Mouse (Mus musculus) cortical plate, adult 2 months (tissue): ENCODE results near the gene Efcab8. TPM values are rescaled to one million over a fixed set of nuclear protein-coding genes. Genes with fewer than 3 reads are reported as not detected.
A peak's percentile ranks its signal among the peaks of the same experiment; 100 is the strongest.
"Not testable (repeated sequence)": the region's sequence is repeated elsewhere in the genome, so short reads cannot be mapped to it uniquely, and the experiment has no call there.

Experiments used
- H3K27ac ChIP-seq: fragments of 200-500 bp; 2 replicates; pipeline ENCODE4 v1.5.1; 2012; ENCODE audit warnings: low read length, control low read depth, inconsistent platforms; ENCODE audit not compliant: insufficient read depth
- H3K4me1 ChIP-seq: fragments of 200-500 bp; 2 replicates; pipeline ENCODE4 v1.6.1; 2011; ENCODE audit warnings: low read length; ENCODE audit not compliant: control insufficient read depth, insufficient read depth
- H3K4me3 ChIP-seq: fragments of 200-500 bp; 2 replicates; pipeline ENCODE4 v1.5.1; 2011; ENCODE audit warnings: mild to moderate bottlenecking, low read length, control low read depth; ENCODE audit not compliant: insufficient read depth
- CTCF ChIP-seq: fragments of 200-500 bp; IDR thresholded peaks from 2 replicates; pipeline ENCODE4 v1.5.1; 2011; ENCODE audit warnings: mild to moderate bottlenecking, control low read depth, low read length; ENCODE audit not compliant: insufficient read depth; ENCODE audit errors: extremely low read depth
- POLR2A ChIP-seq: fragments of 200-500 bp; IDR thresholded peaks from 2 replicates; pipeline ENCODE4 v1.6.1; 2011; ENCODE audit warnings: mild to moderate bottlenecking, low read length, control low read depth; ENCODE audit not compliant: insufficient read depth; ENCODE audit errors: extremely low read depth
- polyA plus RNA-seq: library from polyadenylated mRNA; depleted of rRNA; stranded (reverse); fragments of >200 nt; gene quantifications from 2 replicates; pipeline ENCODE4 v1.2.3, GENCODE M21; 2012

Gene Efcab8
- polyA plus RNA-seq, 1 experiment = 0.06 TPM

GRCm38 (mm10) chr2:153772950-153773349 is 6.8 kb upstream of the Efcab8 start:
- TF ChIP-seq CTCF (no peak), POLR2A (no peak)
- Histone ChIP-seq H3K27ac (no peak overlapping the region), H3K4me3 (no peak overlapping the region), H3K4me1 (no peaks in the 10 kb centered on the region)

GRCm38 (mm10) chr2:153775472-153775871 is 4.3 kb upstream of the Efcab8 start:
- H3K4me1 ChIP-seq = no peaks in the 10 kb centered on the region
- no peak overlapping the region for H3K27ac ChIP-seq
- TF ChIP-seq POLR2A = no peak
- no peak for TF ChIP-seq CTCF
- no peak overlapping the region for H3K4me3 ChIP-seq

GRCm38 (mm10) chr2:153778638-153779362 is 931 bp upstream of the Efcab8 start:
- no peak overlapping the region for H3K27ac ChIP-seq
- TF ChIP-seq POLR2A (no peak), CTCF (no peak)
- H3K4me1 ChIP-seq = no peaks in the 10 kb centered on the region
- H3K4me3 ChIP-seq = no peak overlapping the region

GRCm38 (mm10) chr2:153781181-153781580 is 1.4 kb downstream of the Efcab8 start:
- no peak overlapping the region for H3K4me3 ChIP-seq
- H3K27ac ChIP-seq = no peak overlapping the region
- no peak for TF ChIP-seq CTCF
- TF ChIP-seq POLR2A = no peak
- H3K4me1 ChIP-seq = no peaks in the 10 kb centered on the region

- TF ChIP-seq POLR2A (no peak), CTCF (no peak)
- Histone ChIP-seq H3K4me1 (no peaks in the 10 kb centered on the region), H3K27ac (no peak overlapping the region), H3K4me3 (no peak overlapping the region)
These were observed 4.9 kb downstream of the Efcab8 start for GRCm38 (mm10) chr2:153784668-153785067.

GRCm38 (mm10) chr2:153793366-153793765 is 13.6 kb downstream of the Efcab8 start:
- TF ChIP-seq POLR2A (no peak), CTCF (no peak)
- no peak overlapping the region for H3K4me3 ChIP-seq
- no peak overlapping the region for H3K27ac ChIP-seq
- H3K4me1 ChIP-seq = no peaks in the 10 kb centered on the region

- TF ChIP-seq POLR2A (no peak), CTCF (peak; percentile 45)
- H3K4me1 ChIP-seq = no peaks in the 10 kb centered on the region
- H3K27ac ChIP-seq = no peak overlapping the region
- no peak overlapping the region for H3K4me3 ChIP-seq
These were observed 15.4 kb downstream of the Efcab8 start for GRCm38 (mm10) chr2:153795090-153795489.

- H3K27ac ChIP-seq, H3K4me1 ChIP-seq, H3K4me3 ChIP-seq: not testable (repeated sequence)
- TF ChIP-seq CTCF = peak; percentile 81
These were observed 27.7 kb downstream of the Efcab8 start for GRCm38 (mm10) chr2:153807464-153807863.

- no peaks in the 10 kb centered on the region for H3K4me1 ChIP-seq
- no peak overlapping the region for H3K4me3 ChIP-seq
- no peak overlapping the region for H3K27ac ChIP-seq
- TF ChIP-seq POLR2A = no peak
- TF ChIP-seq CTCF = no peak
These were observed 28.4 kb downstream of the Efcab8 start for GRCm38 (mm10) chr2:153808146-153808545.

- no peak overlapping the region for H3K27ac ChIP-seq
- no peaks in the 10 kb centered on the region for H3K4me1 ChIP-seq
- no peak overlapping the region for H3K4me3 ChIP-seq
- TF ChIP-seq POLR2A (no peak), CTCF (no peak)
These were observed 29.1 kb downstream of the Efcab8 start for GRCm38 (mm10) chr2:153808841-153809240.

GRCm38 (mm10) chr2:153809921-153810320 is 30.2 kb downstream of the Efcab8 start:
- no peak for TF ChIP-seq CTCF
- no peak for TF ChIP-seq POLR2A
- H3K4me1 ChIP-seq = no peaks in the 10 kb centered on the region
- H3K4me3 ChIP-seq = no peak overlapping the region
- H3K27ac ChIP-seq = no peak overlapping the region
